Mouse (Mus musculus): ENCODE results near the gene Bcl9l. TPM values are rescaled to one million over a fixed set of nuclear protein-coding genes. Genes with fewer than 3 reads are reported as not detected.

The Bcl9l gene
- polyA plus RNA-seq, 1 experiment from 2014 or later, result 12.3 TPM

- Histone ChIP-seq H3K27ac (ENCODE audit: poor library complexity, severe bottlenecking) (peak overlapping the region; percentile 99), H3K27me3 (replicated peaks) (no peaks in the 10 kb centered on the region), H3K36me3 (peaks cover 28% of the 10 kb centered on the region), H3K9me3 (replicated peaks) (no peaks in the 10 kb centered on the region), H3K4me2 (peak overlapping the region; percentile 92), H3K4me3 (peak overlapping the region; percentile 54), H3K4me1 (replicated peaks) (peaks cover 76% of the 10 kb centered on the region), H3K9ac (peak overlapping the region; percentile 75)
- ATAC-seq (ENCODE audit: insufficient number of reproducible peaks, low FRiP score), result peak; percentile 40
- 5% methylated on average over 20 of the region's 20 CpGs for WGBS
Measured at GRCm38 (mm10) chr9:44499356-44500162, 16.9 kb downstream of the Bcl9l start.

GRCm38 (mm10) chr9:44500163-44500533 lies 17.5 kb downstream of the Bcl9l start:
- Histone ChIP-seq H3K4me1 (replicated peaks) (peaks cover 76% of the 10 kb centered on the region), H3K4me2 (peak overlapping the region; percentile 92), H3K27me3 (replicated peaks) (no peaks in the 10 kb centered on the region), H3K9me3 (replicated peaks) (no peaks in the 10 kb centered on the region), H3K9ac (peak overlapping the region; percentile 49), H3K27ac (ENCODE audit: poor library complexity, severe bottlenecking) (peak overlapping the region; percentile 99), H3K4me3 (peak overlapping the region; percentile 54), H3K36me3 (peaks cover 34% of the 10 kb centered on the region)
- 10% methylated on average over 5 of the region's 5 CpGs for WGBS
- 0 out of 2 replicates have a peak, but pooled peaks have one; percentile 7 for ATAC-seq (ENCODE audit: insufficient number of reproducible peaks, low FRiP score)

- Histone ChIP-seq H3K9ac (peak overlapping the region; percentile 49; the same call in 1 of the 2 replicates), H3K27me3 (replicated peaks) (no peaks in the 10 kb centered on the region), H3K4me1 (replicated peaks) (peaks cover 75% of the 10 kb centered on the region), H3K27ac (ENCODE audit: poor library complexity, severe bottlenecking) (peak overlapping the region; percentile 99), H3K9me3 (replicated peaks) (no peaks in the 10 kb centered on the region), H3K36me3 (peaks cover 40% of the 10 kb centered on the region), H3K4me3 (no peak overlapping the region), H3K4me2 (peak overlapping the region; percentile 92)
- WGBS, result 52% methylated on average over 8 of the region's 8 CpGs
- no peak for ATAC-seq (ENCODE audit: insufficient number of reproducible peaks, low FRiP score)
Measured at GRCm38 (mm10) chr9:44500638-44501175, 18.1 kb downstream of the Bcl9l start.

GRCm38 (mm10) chr9:44501206-44501879 lies 18.7 kb downstream of the Bcl9l start:
- peak overlapping the region; percentile 35; the same call in 1 of the 2 replicates for H3K9ac ChIP-seq
- no peak for ATAC-seq (ENCODE audit: insufficient number of reproducible peaks, low FRiP score)
- peak overlapping the region; percentile 99; the same call in 1 of the 2 replicates for H3K27ac ChIP-seq (ENCODE audit: poor library complexity, severe bottlenecking)
- H3K9me3 ChIP-seq (replicated peaks), result no peaks in the 10 kb centered on the region
- H3K4me1 ChIP-seq (replicated peaks), result peaks cover 72% of the 10 kb centered on the region
- H3K4me2 ChIP-seq, result peak overlapping the region; percentile 27
- H3K4me3 ChIP-seq, result no peak overlapping the region
- H3K27me3 ChIP-seq (replicated peaks), result no peaks in the 10 kb centered on the region
- H3K36me3 ChIP-seq, result peaks cover 46% of the 10 kb centered on the region
- WGBS, result 45% methylated on average over 10 of the region's 10 CpGs

- Histone ChIP-seq H3K4me2 (peak overlapping the region; percentile 27), H3K36me3 (peaks cover 53% of the 10 kb centered on the region), H3K9me3 (replicated peaks) (no peaks in the 10 kb centered on the region), H3K27ac (ENCODE audit: poor library complexity, severe bottlenecking) (no peak overlapping the region), H3K4me3 (no peak overlapping the region), H3K4me1 (replicated peaks) (peaks cover 65% of the 10 kb centered on the region), H3K9ac (peak overlapping the region; percentile 35; the same call in 1 of the 2 replicates), H3K27me3 (replicated peaks) (no peaks in the 10 kb centered on the region)
- 1% methylated on average over 4 of the region's 4 CpGs for WGBS
- ATAC-seq (ENCODE audit: insufficient number of reproducible peaks, low FRiP score), result no peak
Measured at GRCm38 (mm10) chr9:44502006-44502405, 19.4 kb downstream of the Bcl9l start.

GRCm38 (mm10) chr9:44504893-44505823 lies 22.5 kb downstream of the Bcl9l start:
- Histone ChIP-seq H3K4me3 (no peak overlapping the region), H3K27ac (ENCODE audit: poor library complexity, severe bottlenecking) (no peak overlapping the region), H3K27me3 (replicated peaks) (no peaks in the 10 kb centered on the region), H3K4me1 (replicated peaks) (peaks cover 51% of the 10 kb centered on the region), H3K9ac (no peak overlapping the region), H3K9me3 (replicated peaks) (no peaks in the 10 kb centered on the region), H3K36me3 (peaks cover 77% of the 10 kb centered on the region), H3K4me2 (no peak overlapping the region)
- ATAC-seq (ENCODE audit: insufficient number of reproducible peaks, low FRiP score), result no peak
- 78% methylated on average over 20 of the region's 20 CpGs for WGBS

- Histone ChIP-seq H3K4me2 (no peak overlapping the region), H3K9ac (no peak overlapping the region), H3K4me3 (no peak overlapping the region), H3K36me3 (peaks cover 76% of the 10 kb centered on the region), H3K9me3 (replicated peaks) (no peaks in the 10 kb centered on the region), H3K4me1 (replicated peaks) (peaks cover 50% of the 10 kb centered on the region), H3K27ac (ENCODE audit: poor library complexity, severe bottlenecking) (no peak overlapping the region), H3K27me3 (replicated peaks) (no peaks in the 10 kb centered on the region)
- WGBS, result 58% methylated on average over 23 of the region's 23 CpGs
- ATAC-seq (ENCODE audit: insufficient number of reproducible peaks, low FRiP score), result no peak
Measured at GRCm38 (mm10) chr9:44505824-44506467, 23.3 kb downstream of the Bcl9l start.

GRCm38 (mm10) chr9:44506566-44506965 lies 23.9 kb downstream of the Bcl9l start:
- no peak overlapping the region for H3K27ac ChIP-seq (ENCODE audit: poor library complexity, severe bottlenecking)
- no peaks in the 10 kb centered on the region for H3K27me3 ChIP-seq (replicated peaks)
- H3K4me2 ChIP-seq, result no peak overlapping the region
- H3K9ac ChIP-seq, result no peak overlapping the region
- H3K36me3 ChIP-seq, result peaks cover 70% of the 10 kb centered on the region
- no peak for ATAC-seq (ENCODE audit: insufficient number of reproducible peaks, low FRiP score)
- WGBS, result 93% methylated on average over 13 of the region's 13 CpGs
- H3K4me1 ChIP-seq (replicated peaks), result peaks cover 50% of the 10 kb centered on the region
- no peak overlapping the region for H3K4me3 ChIP-seq
- no peaks in the 10 kb centered on the region for H3K9me3 ChIP-seq (replicated peaks)

GRCm38 (mm10) chr9:44507345-44507744 lies 24.7 kb downstream of the Bcl9l start:
- WGBS, result 94% methylated on average over 6 of the region's 6 CpGs
- Histone ChIP-seq H3K9me3 (replicated peaks) (no peaks in the 10 kb centered on the region), H3K36me3 (peaks cover 67% of the 10 kb centered on the region), H3K4me1 (replicated peaks) (peaks cover 52% of the 10 kb centered on the region), H3K9ac (no peak overlapping the region), H3K27me3 (replicated peaks) (no peaks in the 10 kb centered on the region), H3K27ac (ENCODE audit: poor library complexity, severe bottlenecking) (no peak overlapping the region), H3K4me3 (no peak overlapping the region), H3K4me2 (no peak overlapping the region)
- no peak for ATAC-seq (ENCODE audit: insufficient number of reproducible peaks, low FRiP score)

GRCm38 (mm10) chr9:44508124-44508619 lies 25.5 kb downstream of the Bcl9l start:
- no peak overlapping the region for H3K4me3 ChIP-seq
- peaks cover 59% of the 10 kb centered on the region for H3K36me3 ChIP-seq
- peaks cover 53% of the 10 kb centered on the region for H3K4me1 ChIP-seq (replicated peaks)
- no peak overlapping the region for H3K27ac ChIP-seq (ENCODE audit: poor library complexity, severe bottlenecking)
- no peak for ATAC-seq (ENCODE audit: insufficient number of reproducible peaks, low FRiP score)
- WGBS, result 79% methylated on average over 18 of the region's 18 CpGs
- no peaks in the 10 kb centered on the region for H3K27me3 ChIP-seq (replicated peaks)
- no peak overlapping the region for H3K4me2 ChIP-seq
- no peak overlapping the region for H3K9ac ChIP-seq
- no peaks in the 10 kb centered on the region for H3K9me3 ChIP-seq (replicated peaks)
